Mouse (Mus musculus) retina, embryonic 14.5 days (tissue): Measurements from ENCODE around the gene Luzp2.
"Not testable (repeated sequence)": the region's sequence is repeated elsewhere in the genome, so short reads cannot be mapped to it uniquely, and the experiment has no call there.

ENCODE experiments used
- DNase-seq: peaks from one replicate; pipeline ENCODE4 v3.0.0-alpha.2; 2015; ENCODE audit warnings: low spot score

Gene Luzp2

GRCm38 (mm10) chr7:55009173-55009771 is 174.0 kb downstream of the Luzp2 start:
- no peak for DNase-seq

- DNase-seq = not testable (repeated sequence)
Measured at GRCm38 (mm10) chr7:55133850-55134249, 298.6 kb downstream of the Luzp2 start.

GRCm38 (mm10) chr7:55188927-55189326 is 353.6 kb downstream of the Luzp2 start:
- no peak for DNase-seq

- peak; percentile 1 for DNase-seq
Measured at GRCm38 (mm10) chr7:55189496-55189895, 354.2 kb downstream of the Luzp2 start.

GRCm38 (mm10) chr7:55190655-55191054 is 355.4 kb downstream of the Luzp2 start:
- DNase-seq = no peak

GRCm38 (mm10) chr7:55198806-55199205 is 363.5 kb downstream of the Luzp2 start:
- DNase-seq = no peak

GRCm38 (mm10) chr7:55222997-55223396 is 387.7 kb downstream of the Luzp2 start:
- no peak for DNase-seq

- no peak for DNase-seq
Measured at GRCm38 (mm10) chr7:55229407-55229806, 394.1 kb downstream of the Luzp2 start.
